Mouse (Mus musculus): ENCODE data around the gene Ddx39b.

- TF ChIP-seq CTCF (IDR thresholded peaks at IDR 0.05; ENCODE audit: low read depth, low read length) = no peak
- no peak for TF ChIP-seq POLR2A (IDR thresholded peaks at IDR 0.05; ENCODE audit: extremely low read depth, insufficient read depth, low read length)
These were observed 34.8 kb downstream of the Ddx39b start for GRCm38 (mm10) chr17:35276304-35276864.
